Mouse (Mus musculus) liver, embryonic 16.5 days (tissue): ENCODE measurements around the gene Cdadc1. TPM values are rescaled to one million over a fixed set of nuclear protein-coding genes. Genes with fewer than 3 reads are reported as not detected.
A peak's percentile ranks its signal among the peaks of the same experiment; 100 is the strongest.
"Not testable (repeated sequence)": the region's sequence is repeated elsewhere in the genome, so short reads cannot be mapped to it uniquely, and the experiment has no call there.

ENCODE experiments used
- ATAC-seq: fragments of 200-750 bp; cut with Nextera tagmentation; 2 replicates; pipeline ENCODE4 v1.8.0; 2017; ENCODE audit warnings: low read depth, mild to moderate bottlenecking, moderate number of reproducible peaks, moderate library complexity
- H3K27ac ChIP-seq: fragments of 300-500 bp; sonication (generic); 2 replicates; pipeline ENCODE4 v1.5.1; 2014; ENCODE audit warnings: mild to moderate bottlenecking, low read length
- H3K27me3 ChIP-seq: fragments of 300-500 bp; sonication (generic); 2 replicates; pipeline ENCODE4 v1.6.1; 2014; ENCODE audit warnings: low read depth, low read length, mixed read lengths; ENCODE audit not compliant: control insufficient read depth, insufficient read depth
- H3K36me3 ChIP-seq: fragments of 300-500 bp; sonication (generic); 2 replicates; pipeline ENCODE4 v1.6.1; 2014; ENCODE audit warnings: mild to moderate bottlenecking; ENCODE audit not compliant: control insufficient read depth, insufficient read depth
- H3K4me1 ChIP-seq: fragments of 300-500 bp; sonication (generic); 2 replicates; pipeline ENCODE4 v1.6.1; 2014; ENCODE audit warnings: low read depth, low read length, mixed read lengths; ENCODE audit not compliant: control insufficient read depth
- H3K4me2 ChIP-seq: fragments of 300-500 bp; sonication (generic); 2 replicates; pipeline ENCODE4 v1.6.1; 2014; ENCODE audit warnings: low read depth, low read length, mixed read lengths
- H3K4me3 ChIP-seq: fragments of 300-500 bp; sonication (generic); 2 replicates; pipeline ENCODE4 v1.5.1; 2014; ENCODE audit warnings: low read depth, mild to moderate bottlenecking, low read length
- H3K9ac ChIP-seq: fragments of 300-500 bp; sonication (generic); 2 replicates; pipeline ENCODE4 v1.6.1; 2014; ENCODE audit warnings: low read depth, low read length
- H3K9me3 ChIP-seq: fragments of 300-500 bp; sonication (generic); replicated peaks from 2 replicates; pipeline ENCODE4 v1.6.1; 2016; ENCODE audit warnings: low read length; ENCODE audit not compliant: control insufficient read depth
- WGBS: fragments of 180-500 bp; shearing (Covaris S2); extraction: QIAGEN DNeasy Blood & Tissue Kit; methylation state at CpG from one replicate; pipeline ENCODE4 v1.1.7; 2014; ENCODE audit not compliant: insufficient replicate concordance; 5-methylcytosine and 5-hydroxymethylcytosine counted together
- polyA plus RNA-seq: library from polyadenylated mRNA; unstranded; fragments of >200 nt; fragmentation: Nextera tagmentation; extraction: Ambion mirVana; gene quantifications from 2 replicates; pipeline ENCODE4 v1.2.1, GENCODE M21; 2015

Gene Cdadc1
- polyA plus RNA-seq, 1 experiment from 2014 or later, result 16.2 TPM

DNA sequence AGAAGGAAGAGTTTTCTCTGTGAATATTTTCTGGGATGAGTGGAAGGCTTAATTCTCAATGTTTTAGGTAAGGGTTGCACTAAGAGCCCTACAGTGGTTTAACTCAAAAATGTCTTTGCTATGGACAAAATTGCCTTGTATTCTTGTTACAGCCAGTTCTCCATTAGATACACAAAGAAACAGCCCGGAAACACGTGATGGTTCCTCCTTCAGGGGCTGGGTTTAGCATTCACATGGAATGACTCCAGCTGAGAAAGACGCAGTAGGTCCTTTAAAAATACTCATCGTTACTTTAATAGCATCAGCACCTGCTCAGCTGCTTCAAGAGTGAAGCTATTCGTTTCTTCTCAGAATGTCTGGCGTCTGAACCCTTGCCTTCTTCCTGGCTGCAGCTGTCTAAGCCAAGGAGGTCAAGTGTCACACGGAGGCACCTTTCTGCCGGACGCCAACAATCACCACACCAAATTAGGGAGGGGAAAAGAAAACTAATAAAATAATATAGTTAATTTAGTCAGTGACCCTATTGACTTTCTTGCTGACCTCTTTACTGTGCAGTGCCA is 26.6 kb upstream of the Cdadc1 start:
- Histone ChIP-seq H3K36me3 (no peaks in the 10 kb centered on the region), H3K4me3 (no peak overlapping the region), H3K27ac (no peak overlapping the region), H3K9ac (no peak overlapping the region), H3K4me1 (peaks cover 2% of the 10 kb centered on the region), H3K9me3 (no peaks in the 10 kb centered on the region), H3K4me2 (no peak overlapping the region), H3K27me3 (peaks cover 32% of the 10 kb centered on the region)
- ATAC-seq, result no peak
- WGBS, result 50% methylated on average over 9 of the region's 9 CpGs

DNA sequence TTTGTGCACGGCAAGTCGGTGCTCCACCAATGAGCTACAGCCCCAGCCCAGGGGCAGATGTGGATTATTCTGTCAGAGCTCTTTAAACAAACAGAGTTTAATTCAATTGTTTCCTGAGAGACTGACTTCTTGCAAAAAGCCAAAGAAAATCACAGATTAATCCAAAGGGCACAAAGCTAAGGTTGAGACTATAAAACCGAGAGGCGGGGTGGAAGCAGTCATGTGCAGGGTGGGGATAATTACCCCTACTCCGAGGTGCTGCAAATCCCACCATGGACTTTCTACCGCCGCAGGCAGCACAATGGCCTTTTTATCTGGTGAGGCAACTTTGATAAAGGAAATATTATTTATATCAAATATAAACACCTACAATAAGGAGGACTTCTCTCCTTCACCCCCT is 19.0 kb upstream of the Cdadc1 start:
- Histone ChIP-seq H3K4me1 (no peaks in the 10 kb centered on the region), H3K9me3 (no peaks in the 10 kb centered on the region), H3K27ac (no peak overlapping the region), H3K36me3 (no peaks in the 10 kb centered on the region), H3K27me3 (no peaks in the 10 kb centered on the region), H3K4me2 (no peak overlapping the region), H3K4me3 (no peak overlapping the region), H3K9ac (no peak overlapping the region)
- WGBS, result 72% methylated on average over 7 of the region's 7 CpGs
- ATAC-seq, result no peak

DNA sequence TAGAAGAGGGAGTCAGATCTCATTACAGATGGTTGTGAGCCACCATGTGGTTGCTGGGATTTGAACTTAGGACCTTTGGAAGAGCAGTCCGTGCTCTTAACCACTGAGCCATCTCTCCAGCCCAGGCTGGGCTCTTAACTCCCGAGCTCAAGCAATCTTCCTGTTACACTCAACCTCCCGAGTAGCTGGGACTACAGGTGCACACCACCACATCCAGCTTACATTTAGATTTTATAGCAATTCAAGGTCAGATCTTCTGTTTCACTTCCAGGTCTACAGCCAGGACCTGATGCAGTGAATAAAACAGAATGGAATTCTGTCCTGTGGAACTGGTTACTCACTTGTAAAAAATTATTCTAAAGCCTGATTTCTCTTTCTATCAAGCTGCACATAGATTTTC is 16.4 kb upstream of the Cdadc1 start:
- H3K27me3 ChIP-seq, ATAC-seq, H3K36me3 ChIP-seq, H3K9ac ChIP-seq, H3K27ac ChIP-seq, H3K4me1 ChIP-seq, H3K4me2 ChIP-seq, H3K9me3 ChIP-seq, H3K4me3 ChIP-seq: not testable (repeated sequence)
- 40% methylated on average over 3 of the region's 3 CpGs for WGBS

DNA sequence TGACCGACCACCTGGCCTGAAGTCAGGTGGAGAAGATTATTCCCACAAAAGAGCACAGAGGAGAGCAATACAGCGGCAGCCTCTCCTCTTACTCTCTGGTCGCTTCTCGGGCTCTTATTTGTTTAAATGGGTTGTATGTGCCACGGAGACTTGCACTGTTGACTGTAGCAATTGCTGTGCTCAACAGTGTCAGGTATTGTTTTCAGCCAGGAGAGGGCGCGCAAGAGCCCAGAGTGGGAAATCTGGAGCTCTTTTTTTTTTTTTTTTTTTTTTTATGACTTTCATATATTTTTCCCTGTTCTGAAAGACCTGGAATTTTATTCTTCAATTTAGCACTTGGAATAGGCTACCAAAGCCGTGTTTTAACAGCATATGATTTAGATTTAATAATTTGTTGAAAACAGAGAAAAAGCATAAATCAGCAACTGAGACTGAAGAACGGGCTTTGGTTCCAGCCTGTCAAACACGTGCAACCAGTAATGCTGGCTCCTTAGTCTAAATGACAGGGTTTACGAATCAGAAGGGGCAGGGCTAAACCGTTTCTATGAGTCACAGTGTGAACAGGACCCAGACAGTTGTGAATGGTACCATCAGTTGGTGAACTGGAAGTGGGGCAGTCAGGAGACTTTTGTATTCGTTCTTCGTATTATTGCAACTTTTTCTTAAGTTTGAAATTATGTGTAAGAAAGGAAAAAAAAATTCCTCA is 15.3 kb upstream of the Cdadc1 start:
- Histone ChIP-seq H3K27ac (no peak overlapping the region), H3K4me3 (no peak overlapping the region), H3K4me1 (no peaks in the 10 kb centered on the region), H3K27me3 (no peaks in the 10 kb centered on the region), H3K9ac (no peak overlapping the region), H3K9me3 (no peaks in the 10 kb centered on the region), H3K4me2 (no peak overlapping the region), H3K36me3 (no peaks in the 10 kb centered on the region)
- WGBS, result 40% methylated on average over 14 of the region's 14 CpGs
- ATAC-seq, result no peak

DNA sequence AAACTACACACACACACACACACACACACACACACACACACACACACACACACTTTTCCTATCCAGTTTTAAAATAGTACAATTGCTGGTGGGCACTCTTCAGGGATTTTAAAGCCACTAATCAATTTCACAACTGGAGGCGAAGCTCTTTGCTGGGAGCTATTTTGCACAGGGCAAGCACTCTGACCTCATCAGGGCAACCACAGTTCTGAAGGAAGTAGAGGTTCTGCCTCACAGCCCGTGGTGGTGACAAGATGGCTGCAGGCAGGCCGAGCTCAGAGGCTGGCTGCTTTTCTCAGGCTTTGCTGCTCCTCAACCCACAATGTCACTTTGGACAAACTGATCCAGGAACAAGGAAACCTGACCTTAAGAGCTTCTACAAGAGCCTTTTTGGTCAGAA is 9.3 kb upstream of the Cdadc1 start:
- no peak for ATAC-seq
- H3K9me3 ChIP-seq, result no peaks in the 10 kb centered on the region
- no peaks in the 10 kb centered on the region for H3K4me1 ChIP-seq
- H3K4me3 ChIP-seq, result no peak overlapping the region
- peaks cover 4% of the 10 kb centered on the region; the same call in 1 of the 2 replicates for H3K27me3 ChIP-seq
- H3K4me2 ChIP-seq, result no peak overlapping the region
- no peaks in the 10 kb centered on the region for H3K36me3 ChIP-seq
- H3K27ac ChIP-seq, result no peak overlapping the region
- WGBS, result 32% methylated on average over 3 of the region's 3 CpGs
- no peak overlapping the region for H3K9ac ChIP-seq

DNA sequence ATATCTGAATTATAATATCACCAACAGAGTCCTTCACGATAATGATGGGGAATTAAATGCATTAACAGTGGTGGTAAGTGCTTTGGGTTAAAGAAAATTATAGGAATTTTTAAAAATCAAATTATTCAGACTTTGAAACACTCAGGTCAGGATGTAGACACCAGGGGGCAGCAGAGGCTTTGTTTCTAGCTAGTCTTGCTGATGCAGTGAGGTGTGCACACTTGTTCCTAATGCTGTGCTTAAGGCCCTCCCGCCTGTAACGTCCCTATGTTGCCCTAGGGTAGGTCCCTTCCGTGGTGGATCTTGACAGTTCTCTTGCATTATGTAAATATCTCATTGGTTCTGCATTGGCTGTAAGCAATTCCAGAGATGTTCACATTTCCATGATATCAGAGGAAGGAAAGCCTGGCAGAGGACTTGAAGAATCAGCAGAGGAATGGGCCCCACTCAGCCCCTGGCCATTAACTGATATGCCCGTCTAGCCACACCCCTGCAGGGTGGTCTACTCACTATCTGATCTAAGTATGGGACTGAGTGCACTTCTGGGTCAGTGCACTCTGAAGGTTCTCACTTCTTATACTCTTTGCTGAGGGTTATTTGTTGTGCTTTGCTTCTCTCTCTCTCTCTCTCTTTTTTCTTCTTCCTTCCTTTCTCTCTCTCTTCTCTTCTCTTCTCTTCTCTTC is 8.1 kb upstream of the Cdadc1 start:
- Histone ChIP-seq H3K4me3 (no peak overlapping the region), H3K36me3 (no peaks in the 10 kb centered on the region), H3K4me1 (no peaks in the 10 kb centered on the region), H3K27me3 (peaks cover 4% of the 10 kb centered on the region; the same call in 1 of the 2 replicates), H3K4me2 (no peak overlapping the region), H3K9ac (no peak overlapping the region), H3K9me3 (no peaks in the 10 kb centered on the region), H3K27ac (no peak overlapping the region)
- 14% methylated on average over 5 of the region's 5 CpGs for WGBS
- ATAC-seq, result 0 out of 2 replicates have a peak, but pooled peaks have one; percentile 21

DNA sequence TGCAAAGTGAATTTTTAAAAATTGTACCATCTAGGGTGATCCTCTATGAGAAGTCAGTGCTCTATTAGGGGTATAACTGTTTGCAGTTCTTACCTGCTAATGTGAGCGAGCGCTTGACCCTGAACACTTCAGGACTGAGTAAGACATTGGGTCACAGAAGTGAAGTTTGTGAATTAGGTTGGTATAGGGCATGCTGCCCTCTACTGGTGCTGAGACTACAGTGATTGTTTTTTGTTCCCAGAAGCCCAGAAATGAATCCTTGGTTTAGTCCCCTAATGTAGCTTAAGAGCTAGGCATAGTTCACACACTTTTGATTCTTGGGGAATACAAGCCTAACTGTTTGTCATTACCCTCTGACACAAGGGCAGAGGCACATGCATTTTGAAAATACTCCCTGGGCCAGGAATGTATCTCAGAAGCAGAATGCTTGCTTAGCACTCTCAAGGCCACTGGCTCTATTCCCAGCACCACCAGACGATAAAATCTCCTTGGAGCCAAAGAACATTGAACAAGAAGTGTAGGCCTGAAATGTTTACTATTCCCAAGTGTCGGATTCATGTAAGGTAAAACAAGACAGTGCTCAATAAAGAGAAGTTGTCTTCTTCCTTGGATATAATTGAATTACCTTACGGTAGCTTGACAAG is 6.4 kb upstream of the Cdadc1 start:
- 46% methylated on average over 5 of the region's 5 CpGs for WGBS
- ATAC-seq, result no peak
- Histone ChIP-seq H3K4me1 (no peaks in the 10 kb centered on the region), H3K4me2 (no peak overlapping the region), H3K27ac (no peak overlapping the region), H3K9me3 (no peaks in the 10 kb centered on the region), H3K9ac (no peak overlapping the region), H3K36me3 (no peaks in the 10 kb centered on the region), H3K4me3 (no peak overlapping the region), H3K27me3 (peaks cover 4% of the 10 kb centered on the region; the same call in 1 of the 2 replicates)

DNA sequence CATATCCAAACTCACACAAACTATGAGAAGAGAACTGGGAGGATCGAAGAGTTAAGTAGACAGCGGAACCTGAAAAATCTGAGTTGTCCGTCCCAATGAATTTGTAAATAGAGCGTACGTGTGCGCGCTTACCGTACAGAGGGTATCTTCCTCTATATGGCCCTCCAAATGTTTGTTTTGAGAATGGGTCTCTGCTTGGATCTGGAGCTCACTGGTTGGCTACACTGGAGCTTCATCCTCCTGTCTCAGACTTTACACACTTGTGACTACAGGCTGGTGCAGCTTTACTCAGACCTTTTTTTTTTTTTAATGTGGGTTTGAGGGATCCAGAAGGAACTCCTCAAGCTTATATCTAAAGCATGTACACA is 485 bp upstream of the Cdadc1 start:
- no peaks in the 10 kb centered on the region for H3K36me3 ChIP-seq
- ATAC-seq, result no peak
- H3K27ac ChIP-seq, result peak overlapping the region; percentile 67
- peak overlapping the region; percentile 71 for H3K4me2 ChIP-seq
- H3K27me3 ChIP-seq, result peaks cover 4% of the 10 kb centered on the region; the same call in 1 of the 2 replicates
- H3K4me3 ChIP-seq, result peak overlapping the region; percentile 90
- WGBS, result 4% methylated on average over 8 of the region's 8 CpGs
- no peaks in the 10 kb centered on the region for H3K9me3 ChIP-seq
- H3K4me1 ChIP-seq, result peaks cover 9% of the 10 kb centered on the region
- H3K9ac ChIP-seq, result peak overlapping the region; percentile 82

DNA sequence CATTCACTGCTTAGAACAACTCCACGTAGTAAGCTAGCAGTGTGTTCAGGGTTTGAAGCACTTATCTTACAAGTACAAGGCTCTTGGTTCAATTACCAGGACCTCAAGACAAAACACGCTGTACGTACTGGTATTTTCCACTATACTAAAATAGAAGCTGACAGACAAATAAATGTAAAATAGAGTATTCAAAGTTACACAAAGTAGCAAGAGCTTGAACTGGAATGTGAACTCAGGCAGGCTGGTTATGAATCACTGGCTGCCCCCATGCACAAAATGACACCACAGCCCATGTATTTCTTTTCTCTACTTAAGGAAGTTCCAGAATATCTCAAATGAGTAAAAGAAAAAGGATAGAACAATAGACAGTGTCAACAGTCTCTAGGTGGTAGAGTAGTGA is 2.8 kb downstream of the Cdadc1 start:
- no peak overlapping the region for H3K4me3 ChIP-seq
- H3K9me3 ChIP-seq, result no peaks in the 10 kb centered on the region
- ATAC-seq, result no peak
- no peak overlapping the region for H3K27ac ChIP-seq
- 81% methylated on average over 3 of the region's 3 CpGs for WGBS
- no peak overlapping the region for H3K4me2 ChIP-seq
- no peaks in the 10 kb centered on the region for H3K27me3 ChIP-seq
- no peak overlapping the region for H3K9ac ChIP-seq
- H3K4me1 ChIP-seq, result peaks cover 9% of the 10 kb centered on the region
- no peaks in the 10 kb centered on the region for H3K36me3 ChIP-seq
